Mouse (Mus musculus): ENCODE data around the gene Fgfr2. TPM values are rescaled to one million over a fixed set of nuclear protein-coding genes. Genes with fewer than 3 reads are reported as not detected.

The Fgfr2 gene
- total RNA-seq, 1 experiment = 37.5 TPM

- H3K9me3 ChIP-seq (ENCODE audit: control insufficient read depth, insufficient read depth, low read depth, low read length) = no peaks in the 10 kb centered on the region
- H3K4me1 ChIP-seq (ENCODE audit: control insufficient read depth in 2 of 2, insufficient read depth in 2 of 2, low read length in 2 of 2, poor library complexity in 1 of 2) = peaks cover 0 to 3% of the 10 kb centered on the region in 2 experiments; a peak in 1 of 4 replicates
- no peak for DNase-seq (ENCODE audit: low read depth, low spot score)
- no peak for TF ChIP-seq MAFK (IDR thresholded peaks at IDR 0.05; ENCODE audit: insufficient read depth, low read depth, low read length)
- TF ChIP-seq ZC3H11A (IDR thresholded peaks at IDR 0.05; ENCODE audit: borderline replicate concordance, low read depth, low read length) = no peak
- TF ChIP-seq ZNF384 (IDR thresholded peaks at IDR 0.05; ENCODE audit: low read depth, low read length) = no peak
- no peak for TF ChIP-seq CHD2 (IDR thresholded peaks at IDR 0.05; ENCODE audit: low read depth, low read length)
- no peak for TF ChIP-seq HCFC1 (IDR thresholded peaks at IDR 0.05; ENCODE audit: borderline replicate concordance, insufficient read depth, low read length)
- H3K36me3 ChIP-seq (ENCODE audit: control insufficient read depth, insufficient read depth, low read length, poor library complexity, severe bottlenecking) = no peaks in the 10 kb centered on the region
- in situ Hi-C loops (cut with MboI; ENCODE audit: low sequenced_read_pairs in 2 of 2, unreplicated experiment in 2 of 2) = no loop called here
- H3K27ac ChIP-seq (ENCODE audit: insufficient read depth, low read depth, low read length, poor library complexity, severe bottlenecking) = no peak overlapping the region
- H3K9ac ChIP-seq (ENCODE audit: insufficient read depth, low read depth, low read length, poor library complexity, severe bottlenecking) = no peak overlapping the region
- H3K4me3 ChIP-seq (ENCODE audit: insufficient read depth in 1 of 2, low read depth in 1 of 2, low read length in 2 of 2, poor library complexity in 1 of 2, severe bottlenecking in 1 of 2) = no peak overlapping the region
These were observed 436.6 kb downstream of the Fgfr2 start for GRCm38 (mm10) chr7:132686515-132686914.

GRCm38 (mm10) chr7:132683923-132684322 lies 439.2 kb downstream of the Fgfr2 start:
- TF ChIP-seq ZNF384 (IDR thresholded peaks at IDR 0.05; ENCODE audit: low read depth, low read length) (no peak), MAFK (IDR thresholded peaks at IDR 0.05; ENCODE audit: insufficient read depth, low read depth, low read length) (no peak), CHD2 (IDR thresholded peaks at IDR 0.05; ENCODE audit: low read depth, low read length) (no peak), HCFC1 (IDR thresholded peaks at IDR 0.05; ENCODE audit: borderline replicate concordance, insufficient read depth, low read length) (no peak), ZC3H11A (IDR thresholded peaks at IDR 0.05; ENCODE audit: borderline replicate concordance, low read depth, low read length) (no peak)
- H3K4me1 ChIP-seq (ENCODE audit: control insufficient read depth in 2 of 2, insufficient read depth in 2 of 2, low read length in 2 of 2, poor library complexity in 1 of 2) = peaks cover 0 to 3% of the 10 kb centered on the region in 2 experiments; a peak in 1 of 4 replicates
- no peaks in the 10 kb centered on the region for H3K9me3 ChIP-seq (ENCODE audit: control insufficient read depth, insufficient read depth, low read depth, low read length)

GRCm38 (mm10) chr7:132682901-132683300 lies 440.2 kb downstream of the Fgfr2 start:
- Histone ChIP-seq H3K9ac (ENCODE audit: insufficient read depth, low read depth, low read length, poor library complexity, severe bottlenecking) (no peak overlapping the region), H3K27ac (ENCODE audit: insufficient read depth, low read depth, low read length, poor library complexity, severe bottlenecking) (no peak overlapping the region)
- in situ Hi-C loops (cut with MboI; ENCODE audit: low sequenced_read_pairs in 2 of 2, unreplicated experiment in 2 of 2) = no loop called here

More at GRCm38 (mm10) chr7:132683923-132684322, 439.2 kb downstream of the Fgfr2 start:
- no peak overlapping the region for H3K4me3 ChIP-seq (ENCODE audit: insufficient read depth in 1 of 2, low read depth in 1 of 2, low read length in 2 of 2, poor library complexity in 1 of 2, severe bottlenecking in 1 of 2)
- no peak for DNase-seq (ENCODE audit: low read depth, low spot score)
- in situ Hi-C loops (cut with MboI; ENCODE audit: low sequenced_read_pairs in 2 of 2, unreplicated experiment in 2 of 2) = no loop called here
- no peak overlapping the region for H3K9ac ChIP-seq (ENCODE audit: insufficient read depth, low read depth, low read length, poor library complexity, severe bottlenecking)
- no peak overlapping the region for H3K27ac ChIP-seq (ENCODE audit: insufficient read depth, low read depth, low read length, poor library complexity, severe bottlenecking)
- no peaks in the 10 kb centered on the region for H3K36me3 ChIP-seq (ENCODE audit: control insufficient read depth, insufficient read depth, low read length, poor library complexity, severe bottlenecking)

GRCm38 (mm10) chr7:132682336-132682735 lies 440.8 kb downstream of the Fgfr2 start:
- in situ Hi-C loops (cut with MboI; ENCODE audit: low sequenced_read_pairs in 2 of 2, unreplicated experiment in 2 of 2) = no loop called here
- H3K27ac ChIP-seq (ENCODE audit: insufficient read depth, low read depth, low read length, poor library complexity, severe bottlenecking) = no peak overlapping the region

More at GRCm38 (mm10) chr7:132682901-132683300, 440.2 kb downstream of the Fgfr2 start:
- no peak for DNase-seq (ENCODE audit: low read depth, low spot score)
- TF ChIP-seq MAFK (IDR thresholded peaks at IDR 0.05; ENCODE audit: insufficient read depth, low read depth, low read length) = no peak
- no peak for TF ChIP-seq CHD2 (IDR thresholded peaks at IDR 0.05; ENCODE audit: low read depth, low read length)
- no peak for TF ChIP-seq ZC3H11A (IDR thresholded peaks at IDR 0.05; ENCODE audit: borderline replicate concordance, low read depth, low read length)
- no peak for TF ChIP-seq ZNF384 (IDR thresholded peaks at IDR 0.05; ENCODE audit: low read depth, low read length)
- TF ChIP-seq HCFC1 (IDR thresholded peaks at IDR 0.05; ENCODE audit: borderline replicate concordance, insufficient read depth, low read length) = no peak
- no peaks in the 10 kb centered on the region for H3K9me3 ChIP-seq (ENCODE audit: control insufficient read depth, insufficient read depth, low read depth, low read length)
- no peak overlapping the region for H3K4me3 ChIP-seq (ENCODE audit: insufficient read depth in 1 of 2, low read depth in 1 of 2, low read length in 2 of 2, poor library complexity in 1 of 2, severe bottlenecking in 1 of 2)
- peaks cover 0 to 3% of the 10 kb centered on the region in 2 experiments; a peak in 1 of 4 replicates for H3K4me1 ChIP-seq (ENCODE audit: control insufficient read depth in 2 of 2, insufficient read depth in 2 of 2, low read length in 2 of 2, poor library complexity in 1 of 2)
- no peaks in the 10 kb centered on the region for H3K36me3 ChIP-seq (ENCODE audit: control insufficient read depth, insufficient read depth, low read length, poor library complexity, severe bottlenecking)

More at GRCm38 (mm10) chr7:132682336-132682735, 440.8 kb downstream of the Fgfr2 start:
- no peak overlapping the region for H3K9ac ChIP-seq (ENCODE audit: insufficient read depth, low read depth, low read length, poor library complexity, severe bottlenecking)
- H3K4me3 ChIP-seq (ENCODE audit: insufficient read depth in 1 of 2, low read depth in 1 of 2, low read length in 2 of 2, poor library complexity in 1 of 2, severe bottlenecking in 1 of 2) = no peak overlapping the region
- TF ChIP-seq ZNF384 (IDR thresholded peaks at IDR 0.05; ENCODE audit: low read depth, low read length) (no peak), MAFK (IDR thresholded peaks at IDR 0.05; ENCODE audit: insufficient read depth, low read depth, low read length) (no peak), HCFC1 (IDR thresholded peaks at IDR 0.05; ENCODE audit: borderline replicate concordance, insufficient read depth, low read length) (no peak), ZC3H11A (IDR thresholded peaks at IDR 0.05; ENCODE audit: borderline replicate concordance, low read depth, low read length) (no peak), CHD2 (IDR thresholded peaks at IDR 0.05; ENCODE audit: low read depth, low read length) (no peak)
- no peaks in the 10 kb centered on the region for H3K36me3 ChIP-seq (ENCODE audit: control insufficient read depth, insufficient read depth, low read length, poor library complexity, severe bottlenecking)
- H3K4me1 ChIP-seq (ENCODE audit: control insufficient read depth in 2 of 2, insufficient read depth in 2 of 2, low read length in 2 of 2, poor library complexity in 1 of 2) = peaks cover 0 to 3% of the 10 kb centered on the region in 2 experiments; a peak in 1 of 4 replicates
- no peaks in the 10 kb centered on the region for H3K9me3 ChIP-seq (ENCODE audit: control insufficient read depth, insufficient read depth, low read depth, low read length)
- no peak for DNase-seq (ENCODE audit: low read depth, low spot score)
